Mouse (Mus musculus) liver, adult (tissue): Measurements from ENCODE around the gene Olfr1055.
"Not testable (repeated sequence)": the region's sequence is repeated elsewhere in the genome, so short reads cannot be mapped to it uniquely, and the experiment has no call there.

Source experiments
- GATA4 ChIP-seq: IDR thresholded peaks from 2 replicates; pipeline ENCODE4 v1.6.1; 2014; ENCODE audit warnings: mild to moderate bottlenecking, low read length; ENCODE audit not compliant: insufficient replicate concordance

The Olfr1055 gene

GRCm38 (mm10) chr2:86350184-86350583 is at the start of gene Olfr1055:
Gene Olfr1055 (minus strand): TSS chr2:86350284.
- no peak for TF ChIP-seq GATA4

- no peak for TF ChIP-seq GATA4
These were observed 45.0 kb upstream of the Olfr1055 start for GRCm38 (mm10) chr2:86395114-86395513.

GRCm38 (mm10) chr2:86388461-86388860 is 38.4 kb upstream of the Olfr1055 start, which contains the start of gene Olfr1058:
Gene Olfr1058 (minus strand): TSS chr2:86388561.
- TF ChIP-seq GATA4: not testable (repeated sequence)

GRCm38 (mm10) chr2:86378293-86378692 is 28.2 kb upstream of the Olfr1055 start, which contains the start of gene Olfr1057:
Gene Olfr1057 (minus strand): TSS chr2:86378393.
- no peak for TF ChIP-seq GATA4

- TF ChIP-seq GATA4: no peak
These were observed 12.3 kb upstream of the Olfr1055 start, which contains the start of gene Olfr1056 for GRCm38 (mm10) chr2:86362369-86362768. Gene Olfr1056 (minus strand): TSS chr2:86362469.

GRCm38 (mm10) chr2:86335333-86335732 is 14.8 kb downstream of the Olfr1055 start, which contains the start of gene Olfr1054:
Gene Olfr1054 (minus strand): TSS chr2:86335433.
- TF ChIP-seq GATA4: no peak

- no peak for TF ChIP-seq GATA4
These were observed 34.9 kb downstream of the Olfr1055 start, which contains the start of gene Olfr1053 for GRCm38 (mm10) chr2:86315184-86315583. Gene Olfr1053 (minus strand): TSS chr2:86315284.
